Mouse (Mus musculus) frontal cortex, postnatal 36 days (tissue): ENCODE data around the gene Olfr1000.
"Not testable (repeated sequence)": the region's sequence is repeated elsewhere in the genome, so short reads cannot be mapped to it uniquely, and the experiment has no call there.

Source experiments
- DNase-seq, 2 experiments: peaks; one replicate each; pipeline ENCODE4 v3.0.0; 2022; ENCODE audit warnings: low spot score in 2 of 2

Olfr1000 gene

GRCm38 (mm10) chr2:85611803-85612202 lies at the start of gene Olfr1000:
TSS of gene Olfr1000 (minus strand) at chr2:85611903.
- no peak for DNase-seq

- DNase-seq: no peak
Measured at GRCm38 (mm10) chr2:85650604-85651003, 38.9 kb upstream of the Olfr1000 start, which contains the start of gene Olfr1002. TSS of gene Olfr1002 (minus strand) at chr2:85650704.

- DNase-seq: not testable (repeated sequence)
Measured at GRCm38 (mm10) chr2:85588648-85589047, 23.1 kb downstream of the Olfr1000 start, which contains the start of gene Olfr998. TSS of gene Olfr998 (plus strand) at chr2:85588948.

- no peak for DNase-seq
Measured at GRCm38 (mm10) chr2:85578915-85579314, 32.8 kb downstream of the Olfr1000 start, which contains the start of gene Olfr996. TSS of gene Olfr996 (plus strand) at chr2:85579215.

- peak; percentile 11 to 69 for DNase-seq
Measured at GRCm38 (mm10) chr2:85561187-85561586, 50.5 kb downstream of the Olfr1000 start.

GRCm38 (mm10) chr2:85560226-85560625 lies 51.5 kb downstream of the Olfr1000 start:
- DNase-seq: no peak
